Mouse (Mus musculus): ENCODE results near the gene Qsox2. TPM values are rescaled to one million over a fixed set of nuclear protein-coding genes. Genes with fewer than 3 reads are reported as not detected.

The Qsox2 gene
- polyA plus RNA-seq, 1 experiment from 2014 or later: 18.9 TPM

GRCm38 (mm10) chr2:26264646-26265045, 27.3 kb upstream of the Qsox2 start:
- Histone ChIP-seq H3K9me3 (ENCODE audit: control insufficient read depth, low read length) (no peaks in the 10 kb centered on the region), H3K27ac (ENCODE audit: low read depth, low read length) (no peak overlapping the region), H3K4me2 (ENCODE audit: low read depth) (no peak overlapping the region), H3K4me1 (ENCODE audit: control insufficient read depth, insufficient read depth, low read length) (no peaks in the 10 kb centered on the region), H3K27me3 (ENCODE audit: control insufficient read depth, insufficient read depth, low read length) (no peaks in the 10 kb centered on the region), H3K4me3 (ENCODE audit: low read depth, low read length) (no peak overlapping the region), H3K36me3 (ENCODE audit: control insufficient read depth, insufficient read depth, low read length) (no peaks in the 10 kb centered on the region), H3K9ac (ENCODE audit: low read length) (no peak overlapping the region)
- ATAC-seq (ENCODE audit: insufficient read depth, low FRiP score, low TSS enrichment) (no peak), DNase-seq (ENCODE audit: low spot score) (no peak)
- 66% methylated on average over 4 of the region's 4 CpGs for WGBS

DNA sequence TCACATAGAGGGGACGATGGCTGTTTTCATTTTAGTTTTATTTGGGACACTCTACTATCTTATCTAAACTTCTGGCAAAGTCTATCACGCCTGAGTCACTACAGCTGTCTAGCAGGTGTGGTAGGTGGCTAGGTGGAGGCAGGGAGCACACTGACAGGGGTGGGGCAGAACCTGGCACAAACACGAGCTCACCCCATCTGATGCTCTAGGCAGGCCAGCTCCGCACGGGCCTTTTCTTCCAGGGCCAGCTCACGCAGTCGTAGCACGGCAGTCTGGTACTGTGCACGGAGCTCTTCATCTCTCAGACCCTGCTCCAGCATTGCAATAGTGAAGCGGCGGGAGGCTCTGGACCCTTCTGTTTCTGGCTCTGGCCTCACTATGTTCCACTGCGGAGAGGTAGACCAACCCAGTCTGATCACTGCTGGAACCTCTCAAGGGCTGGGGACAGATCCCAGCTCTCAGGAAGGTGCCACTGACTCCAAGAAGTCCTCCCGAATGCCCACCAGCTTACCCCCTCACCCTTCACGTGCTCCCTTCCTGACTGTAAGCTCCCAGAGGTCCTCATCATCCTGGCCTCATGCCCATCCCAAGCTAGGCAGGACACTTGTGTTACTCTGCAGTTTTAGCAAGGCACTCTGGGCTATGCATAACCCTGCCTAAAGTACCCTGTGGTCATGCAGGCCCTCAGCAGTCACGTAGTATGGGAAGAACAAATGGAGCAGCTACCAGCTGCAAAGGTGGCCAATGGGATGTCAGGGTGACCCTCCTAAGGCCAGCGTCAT, 20.2 kb upstream of the Qsox2 start:
- no peaks in the 10 kb centered on the region for H3K27me3 ChIP-seq (ENCODE audit: control insufficient read depth, insufficient read depth, low read length)
- no peaks in the 10 kb centered on the region for H3K36me3 ChIP-seq (ENCODE audit: control insufficient read depth, insufficient read depth, low read length)
- DNase-seq (ENCODE audit: low spot score): no peak
- no peaks in the 10 kb centered on the region for H3K9me3 ChIP-seq (ENCODE audit: control insufficient read depth, low read length)
- H3K4me1 ChIP-seq (ENCODE audit: control insufficient read depth, insufficient read depth, low read length): no peaks in the 10 kb centered on the region
- no peak overlapping the region for H3K9ac ChIP-seq (ENCODE audit: low read length)
- no peak overlapping the region for H3K4me2 ChIP-seq (ENCODE audit: low read depth)
- ATAC-seq (ENCODE audit: insufficient read depth, low FRiP score, low TSS enrichment): no peak
- WGBS: 88% methylated on average over 16 of the region's 16 CpGs
- H3K27ac ChIP-seq (ENCODE audit: low read depth, low read length): no peak overlapping the region
- no peak overlapping the region for H3K4me3 ChIP-seq (ENCODE audit: low read depth, low read length)

- H3K27ac ChIP-seq (ENCODE audit: low read depth, low read length): no peak overlapping the region
- H3K9ac ChIP-seq (ENCODE audit: low read length): no peak overlapping the region
- no peaks in the 10 kb centered on the region for H3K27me3 ChIP-seq (ENCODE audit: control insufficient read depth, insufficient read depth, low read length)
- H3K4me1 ChIP-seq (ENCODE audit: control insufficient read depth, insufficient read depth, low read length): no peaks in the 10 kb centered on the region
- ATAC-seq (ENCODE audit: insufficient read depth, low FRiP score, low TSS enrichment) (no peak), DNase-seq (ENCODE audit: low spot score) (no peak)
- no peaks in the 10 kb centered on the region for H3K9me3 ChIP-seq (ENCODE audit: control insufficient read depth, low read length)
- no peak overlapping the region for H3K4me2 ChIP-seq (ENCODE audit: low read depth)
- no peaks in the 10 kb centered on the region for H3K36me3 ChIP-seq (ENCODE audit: control insufficient read depth, insufficient read depth, low read length)
- WGBS: 63% methylated on average over 4 of the region's 4 CpGs
- H3K4me3 ChIP-seq (ENCODE audit: low read depth, low read length): no peak overlapping the region
Observed at GRCm38 (mm10) chr2:26254816-26255215, 17.5 kb upstream of the Qsox2 start.

- DNase-seq (ENCODE audit: low spot score) (no peak), ATAC-seq (ENCODE audit: insufficient read depth, low FRiP score, low TSS enrichment) (no peak)
- Histone ChIP-seq H3K27ac (ENCODE audit: low read depth, low read length) (no peak overlapping the region), H3K9ac (ENCODE audit: low read length) (no peak overlapping the region), H3K4me2 (ENCODE audit: low read depth) (no peak overlapping the region), H3K9me3 (ENCODE audit: control insufficient read depth, low read length) (no peaks in the 10 kb centered on the region), H3K27me3 (ENCODE audit: control insufficient read depth, insufficient read depth, low read length) (no peaks in the 10 kb centered on the region), H3K36me3 (ENCODE audit: control insufficient read depth, insufficient read depth, low read length) (no peaks in the 10 kb centered on the region), H3K4me1 (ENCODE audit: control insufficient read depth, insufficient read depth, low read length) (no peaks in the 10 kb centered on the region), H3K4me3 (ENCODE audit: low read depth, low read length) (no peak overlapping the region)
- WGBS: 70% methylated on average over 8 of the region's 8 CpGs
Observed at GRCm38 (mm10) chr2:26252514-26253206, 15.3 kb upstream of the Qsox2 start.

- WGBS: 67% methylated on average over 3 of the region's 3 CpGs
- Histone ChIP-seq H3K4me3 (ENCODE audit: low read depth, low read length) (no peak overlapping the region), H3K36me3 (ENCODE audit: control insufficient read depth, insufficient read depth, low read length) (no peaks in the 10 kb centered on the region), H3K9me3 (ENCODE audit: control insufficient read depth, low read length) (no peaks in the 10 kb centered on the region), H3K27me3 (ENCODE audit: control insufficient read depth, insufficient read depth, low read length) (no peaks in the 10 kb centered on the region), H3K9ac (ENCODE audit: low read length) (no peak overlapping the region), H3K4me2 (ENCODE audit: low read depth) (no peak overlapping the region), H3K4me1 (ENCODE audit: control insufficient read depth, insufficient read depth, low read length) (no peaks in the 10 kb centered on the region), H3K27ac (ENCODE audit: low read depth, low read length) (no peak overlapping the region)
- ATAC-seq (ENCODE audit: insufficient read depth, low FRiP score, low TSS enrichment) (no peak), DNase-seq (ENCODE audit: low spot score) (no peak)
Observed at GRCm38 (mm10) chr2:26247531-26247930, 10.2 kb upstream of the Qsox2 start.

DNA sequence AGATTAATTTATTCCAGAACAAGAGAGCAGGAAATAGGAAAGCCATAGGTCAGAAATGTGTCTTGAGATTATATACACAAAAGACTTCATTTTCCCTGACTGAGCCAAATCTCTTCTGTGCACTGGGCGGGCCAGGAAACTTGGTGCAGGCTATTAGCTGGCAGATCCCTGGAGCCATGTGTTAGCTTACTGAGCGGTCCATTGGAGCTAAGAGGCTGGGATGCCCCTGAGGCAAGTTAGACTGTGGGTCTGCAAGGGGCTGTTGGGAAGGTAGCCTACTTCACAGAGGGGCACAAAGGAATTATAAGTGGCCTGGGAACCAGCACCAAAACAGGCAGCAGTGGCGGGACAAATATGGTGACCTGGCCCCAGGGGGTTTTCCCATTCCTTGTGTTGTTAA, 3.5 kb upstream of the Qsox2 start:
- no peaks in the 10 kb centered on the region for H3K27me3 ChIP-seq (ENCODE audit: control insufficient read depth, insufficient read depth, low read length)
- 74% methylated on average over 3 of the region's 3 CpGs for WGBS
- ATAC-seq (ENCODE audit: insufficient read depth, low FRiP score, low TSS enrichment): no peak

DNA sequence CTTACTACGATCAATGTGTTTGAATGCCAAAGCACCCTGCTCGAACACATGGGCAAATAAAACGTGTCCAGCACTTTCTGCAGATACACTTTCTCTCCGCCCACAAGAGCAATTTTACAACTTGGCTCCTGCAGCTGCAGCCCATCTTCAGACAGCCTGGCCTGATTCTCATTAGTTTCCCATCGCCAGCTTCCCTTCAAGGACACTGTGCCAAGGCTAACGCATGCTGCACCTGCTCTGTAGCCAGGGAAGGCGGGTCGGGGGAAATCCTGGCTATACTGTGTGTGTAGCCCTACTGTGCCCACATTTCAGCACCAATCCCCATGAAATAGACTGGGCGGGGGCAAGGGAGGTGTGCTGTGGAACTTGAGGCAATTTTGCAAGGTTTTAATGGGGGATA, 3.0 kb upstream of the Qsox2 start:
- DNase-seq (ENCODE audit: low spot score) (no peak), ATAC-seq (ENCODE audit: insufficient read depth, low FRiP score, low TSS enrichment) (no peak)
- Histone ChIP-seq H3K9ac (ENCODE audit: low read length) (no peak overlapping the region), H3K27me3 (ENCODE audit: control insufficient read depth, insufficient read depth, low read length) (no peaks in the 10 kb centered on the region), H3K4me1 (ENCODE audit: control insufficient read depth, insufficient read depth, low read length) (peaks cover 11% of the 10 kb centered on the region), H3K27ac (ENCODE audit: low read depth, low read length) (no peak overlapping the region), H3K36me3 (ENCODE audit: control insufficient read depth, insufficient read depth, low read length) (no peaks in the 10 kb centered on the region), H3K9me3 (ENCODE audit: control insufficient read depth, low read length) (no peaks in the 10 kb centered on the region), H3K4me3 (ENCODE audit: low read depth, low read length) (no peak overlapping the region), H3K4me2 (ENCODE audit: low read depth) (no peak overlapping the region)
- WGBS: 55% methylated on average over 9 of the region's 9 CpGs

More for the DNA sequence above, 3.5 kb upstream of the Qsox2 start:
- H3K4me2 ChIP-seq (ENCODE audit: low read depth): no peak overlapping the region
- H3K36me3 ChIP-seq (ENCODE audit: control insufficient read depth, insufficient read depth, low read length): no peaks in the 10 kb centered on the region
- no peak overlapping the region for H3K27ac ChIP-seq (ENCODE audit: low read depth, low read length)
- peaks cover 11% of the 10 kb centered on the region for H3K4me1 ChIP-seq (ENCODE audit: control insufficient read depth, insufficient read depth, low read length)
- no peak overlapping the region for H3K4me3 ChIP-seq (ENCODE audit: low read depth, low read length)
- H3K9ac ChIP-seq (ENCODE audit: low read length): no peak overlapping the region
- DNase-seq (ENCODE audit: low spot score): no peak
- no peaks in the 10 kb centered on the region for H3K9me3 ChIP-seq (ENCODE audit: control insufficient read depth, low read length)

GRCm38 (mm10) chr2:26236681-26237289, 540 bp downstream of the Qsox2 start:
- under 1% methylated on average over 45 of the region's 51 CpGs for WGBS
- Histone ChIP-seq H3K4me3 (ENCODE audit: low read depth, low read length) (peak overlapping the region; percentile 94), H3K27me3 (ENCODE audit: control insufficient read depth, insufficient read depth, low read length) (no peaks in the 10 kb centered on the region), H3K9ac (ENCODE audit: low read length) (peak overlapping the region; percentile 91), H3K4me2 (ENCODE audit: low read depth) (peak overlapping the region; percentile 88), H3K36me3 (ENCODE audit: control insufficient read depth, insufficient read depth, low read length) (no peaks in the 10 kb centered on the region), H3K9me3 (ENCODE audit: control insufficient read depth, low read length) (no peaks in the 10 kb centered on the region), H3K27ac (ENCODE audit: low read depth, low read length) (peak overlapping the region; percentile 73; the same call in 1 of the 2 replicates), H3K4me1 (ENCODE audit: control insufficient read depth, insufficient read depth, low read length) (peaks cover 16% of the 10 kb centered on the region)
- DNase-seq (ENCODE audit: low spot score) (no peak), ATAC-seq (ENCODE audit: insufficient read depth, low FRiP score, low TSS enrichment) (peak; percentile 48; the same call in 1 of the 2 replicates)

All from neural tube, embryonic 11.5 days (tissue).